Mouse (Mus musculus) heart, postnatal 0 days (tissue): ENCODE measurements around the gene Frzb. TPM values are rescaled to one million over a fixed set of nuclear protein-coding genes. Genes with fewer than 3 reads are reported as not detected.

Source experiments
- ATAC-seq: fragments of 200-750 bp; cut with Nextera tagmentation; 2 replicates; pipeline ENCODE4 v1.8.0; 2017; ENCODE audit warnings: low read depth, moderate number of reproducible peaks, moderate library complexity; ENCODE audit not compliant: insufficient read depth
- DNase-seq: peaks from one replicate; pipeline ENCODE4 v3.0.0-alpha.2; 2016; ENCODE audit warnings: low spot score
- H3K27ac ChIP-seq: fragments of 300-500 bp; sonication (generic); 2 replicates; pipeline ENCODE4 v1.5.1; 2014; ENCODE audit warnings: low read depth, mild to moderate bottlenecking
- H3K27me3 ChIP-seq: fragments of 300-500 bp; sonication (generic); 2 replicates; pipeline ENCODE4 v1.6.1; 2014; ENCODE audit warnings: low read length, mixed read lengths; ENCODE audit not compliant: control insufficient read depth, insufficient read depth
- H3K36me3 ChIP-seq: fragments of 300-500 bp; sonication (generic); replicated peaks from 2 replicates; pipeline ENCODE4 v1.6.1; 2014; ENCODE audit warnings: low read length, mixed read lengths; ENCODE audit not compliant: control insufficient read depth, insufficient read depth
- H3K4me1 ChIP-seq: fragments of 300-500 bp; sonication (generic); 2 replicates; pipeline ENCODE4 v1.6.1; 2014; ENCODE audit warnings: antibody characterized with exemption; ENCODE audit not compliant: control insufficient read depth, insufficient read depth
- H3K4me2 ChIP-seq: fragments of 300-500 bp; sonication (generic); 2 replicates; pipeline ENCODE4 v1.6.1; 2014; ENCODE audit warnings: low read depth, mild to moderate bottlenecking, low read length, moderate library complexity
- H3K4me3 ChIP-seq: fragments of 300-500 bp; sonication (generic); 2 replicates; pipeline ENCODE4 v1.5.1; 2014; ENCODE audit warnings: low read depth, low read length
- H3K9ac ChIP-seq: fragments of 300-500 bp; sonication (generic); replicated peaks from 2 replicates; pipeline ENCODE4 v1.6.1; 2014; ENCODE audit warnings: low read depth, low read length, mixed read lengths
- H3K9me3 ChIP-seq: fragments of 300-500 bp; sonication (generic); replicated peaks from 2 replicates; pipeline ENCODE4 v1.6.1; 2016; ENCODE audit warnings: low read length; ENCODE audit not compliant: control insufficient read depth
- CTCF ChIP-seq: IDR thresholded peaks from 2 replicates; pipeline ENCODE4 v1.5.1; 2016; ENCODE audit warnings: antibody characterized with exemption, control low read depth, low read depth
- EP300 ChIP-seq: IDR thresholded peaks from 2 replicates; pipeline ENCODE4 v1.6.1; 2016; ENCODE audit warnings: antibody characterized with exemption, low read depth
- WGBS: fragments of 180-500 bp; shearing (Covaris S2); extraction: QIAGEN DNeasy Blood & Tissue Kit; methylation state at CpG from one replicate; pipeline ENCODE4 v1.1.7; 2014; 5-methylcytosine and 5-hydroxymethylcytosine counted together
- polyA plus RNA-seq: library from polyadenylated mRNA; unstranded; fragments of >200 nt; fragmentation: Nextera tagmentation; extraction: Ambion mirVana; gene quantifications from 2 replicates; pipeline ENCODE4 v1.2.1, GENCODE M21; 2015
- total RNA-seq: library from RNA; depleted of rRNA; stranded (reverse); fragments of >200 nt; gene quantifications from 2 replicates; pipeline ENCODE4 v1.2.3, GENCODE M21; 2014; ENCODE audit warnings: low replicate concordance

Gene Frzb
- total and polyA plus RNA-seq, 2 experiments from 2014 or later, result 5.0 to 6.0 TPM

DNA sequence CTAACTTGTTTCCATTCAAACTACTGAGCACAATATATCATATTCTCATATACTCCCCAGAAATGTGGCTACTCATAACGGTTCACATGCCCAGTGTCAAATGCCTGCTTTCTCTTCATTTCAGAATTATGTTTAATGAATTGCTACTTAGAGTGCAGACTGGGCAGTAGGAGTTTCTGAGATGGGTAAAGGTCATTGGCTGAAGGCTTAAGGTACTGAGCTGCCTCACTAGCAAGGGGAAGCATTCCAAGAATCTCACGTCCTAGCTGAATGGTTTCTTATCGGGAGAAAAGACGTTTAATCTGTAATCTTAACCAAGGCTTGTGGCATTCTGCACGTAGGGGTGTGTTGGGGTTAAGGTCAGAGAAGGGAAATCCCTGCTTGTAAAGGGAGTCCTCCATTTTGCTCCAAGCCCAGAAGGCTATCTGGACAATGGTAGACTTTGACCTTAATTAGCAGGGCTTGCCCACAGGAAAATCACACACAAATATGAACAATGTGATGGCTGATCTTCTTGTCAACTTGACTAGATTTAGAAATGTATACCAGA lies 26.9 kb upstream of the Frzb start:
- Histone ChIP-seq H3K36me3 (no peaks in the 10 kb centered on the region), H3K4me3 (no peak overlapping the region), H3K27me3 (no peaks in the 10 kb centered on the region), H3K9me3 (no peaks in the 10 kb centered on the region), H3K4me2 (no peak overlapping the region), H3K27ac (no peak overlapping the region), H3K4me1 (no peaks in the 10 kb centered on the region), H3K9ac (no peak overlapping the region)
- ATAC-seq (no peak), DNase-seq (no peak)
- 29% methylated on average over 5 of the region's 5 CpGs for WGBS
- TF ChIP-seq EP300 (no peak), CTCF (no peak)

DNA sequence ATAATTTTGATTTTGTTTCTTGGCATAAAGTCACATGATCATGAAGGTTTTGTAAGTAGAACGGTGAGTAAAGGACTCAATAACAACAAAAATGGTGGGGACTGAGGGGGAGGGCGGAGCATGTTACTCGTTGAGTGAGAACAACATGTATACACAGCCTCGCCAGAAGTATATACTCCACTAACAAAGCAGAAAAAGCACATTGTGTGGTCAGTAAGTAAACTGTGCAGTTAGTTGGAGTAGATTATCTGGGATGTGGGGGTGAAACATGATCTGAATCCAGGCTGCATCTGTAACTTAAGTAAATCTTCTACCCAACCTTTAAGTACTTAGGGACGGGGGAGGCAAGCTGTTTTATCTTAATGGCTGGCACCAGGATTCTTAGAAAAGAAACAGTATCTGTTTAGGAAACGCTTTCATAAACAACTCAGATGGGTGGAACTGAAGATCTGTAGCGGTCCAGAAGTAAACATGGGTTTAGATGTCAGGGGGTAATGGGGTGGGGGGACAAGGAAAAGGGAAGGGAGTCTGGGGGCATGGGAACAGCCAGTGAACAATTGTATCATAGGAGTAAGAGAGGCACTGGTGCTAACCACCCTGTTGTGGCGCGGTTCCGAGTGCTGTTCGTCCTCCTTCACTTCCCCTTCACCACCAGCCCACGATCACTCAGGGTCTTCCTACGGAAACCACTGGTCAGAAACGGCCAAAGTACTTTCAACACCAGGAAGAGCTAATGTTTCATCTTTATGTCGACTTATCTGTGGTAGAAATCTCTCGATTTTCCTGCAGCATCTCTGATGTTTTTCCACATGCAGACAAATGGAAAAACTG lies 18.8 kb upstream of the Frzb start:
- no peaks in the 10 kb centered on the region for H3K4me1 ChIP-seq
- no peaks in the 10 kb centered on the region for H3K27me3 ChIP-seq
- no peak overlapping the region for H3K4me3 ChIP-seq
- no peak overlapping the region for H3K4me2 ChIP-seq
- no peaks in the 10 kb centered on the region for H3K36me3 ChIP-seq
- H3K27ac ChIP-seq, result no peak overlapping the region
- no peak overlapping the region for H3K9ac ChIP-seq
- H3K9me3 ChIP-seq, result no peaks in the 10 kb centered on the region
- ATAC-seq, result no peak
- WGBS, result 71% methylated on average over 16 of the region's 16 CpGs
- DNase-seq, result no peak
- no peak for TF ChIP-seq EP300
- no peak for TF ChIP-seq CTCF

DNA sequence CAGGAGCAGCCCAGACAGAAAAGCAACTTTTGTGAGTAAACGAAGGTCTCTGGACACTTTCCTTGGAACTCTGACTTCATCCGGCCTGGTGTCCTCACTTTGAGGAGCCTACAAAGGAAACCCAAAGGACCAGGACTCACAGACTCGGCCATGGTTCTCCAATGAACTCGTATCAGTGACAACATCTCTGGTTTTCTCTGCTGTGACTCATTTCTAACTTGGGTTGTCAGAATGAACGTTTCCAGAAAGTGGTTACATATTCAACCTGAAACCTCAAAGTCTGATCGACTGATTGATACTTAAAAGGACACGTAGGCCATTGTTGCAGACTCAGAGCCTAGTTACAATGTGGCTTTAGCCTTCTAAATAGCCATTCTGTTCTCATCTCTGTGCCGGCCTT lies 14.4 kb upstream of the Frzb start:
- Histone ChIP-seq H3K27ac (no peak overlapping the region), H3K27me3 (no peaks in the 10 kb centered on the region), H3K9me3 (no peaks in the 10 kb centered on the region), H3K4me2 (no peak overlapping the region), H3K4me3 (no peak overlapping the region), H3K9ac (no peak overlapping the region), H3K4me1 (no peaks in the 10 kb centered on the region), H3K36me3 (no peaks in the 10 kb centered on the region)
- ATAC-seq (no peak), DNase-seq (no peak)
- WGBS, result 76% methylated on average over 8 of the region's 8 CpGs
- TF ChIP-seq EP300, result no peak
- no peak for TF ChIP-seq CTCF

DNA sequence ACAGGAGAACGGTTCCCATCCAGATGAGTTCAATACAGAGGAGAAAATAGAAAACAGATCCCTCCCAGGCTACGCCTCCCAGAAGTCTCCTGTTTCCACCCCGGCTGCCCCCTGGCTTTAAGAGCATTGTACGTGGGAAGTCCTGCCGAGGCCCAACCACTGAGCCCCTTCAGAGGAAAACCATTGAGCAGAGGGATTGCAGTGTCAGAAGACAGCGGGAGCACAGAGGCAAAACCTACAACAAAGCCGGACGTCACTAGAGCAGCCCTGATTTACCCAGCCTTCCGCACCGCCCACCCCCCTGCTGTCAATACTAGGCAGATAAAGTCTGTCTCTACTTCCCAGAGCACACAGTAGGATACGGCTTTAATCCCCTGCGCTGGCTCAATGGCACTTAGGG lies 806 bp upstream of the Frzb start:
- 0 out of 2 replicates have a peak, but pooled peaks cover 4% of the 10 kb centered on the region for H3K9me3 ChIP-seq
- peak; percentile 29; the same call in 1 of the 2 replicates for ATAC-seq
- no peak for TF ChIP-seq EP300
- no peak for TF ChIP-seq CTCF
- H3K9ac ChIP-seq, result peak overlapping the region; percentile 52
- 0 out of 2 replicates have a peak overlapping the region, but pooled peaks have one; percentile 2 for H3K27ac ChIP-seq
- peak overlapping the region; percentile 70 for H3K4me3 ChIP-seq
- peaks cover 17% of the 10 kb centered on the region for H3K27me3 ChIP-seq
- H3K36me3 ChIP-seq, result no peaks in the 10 kb centered on the region
- DNase-seq, result peak; percentile 15
- under 1% methylated on average over 12 of the region's 12 CpGs for WGBS
- H3K4me2 ChIP-seq, result peak overlapping the region; percentile 99
- H3K4me1 ChIP-seq, result peaks cover 10% of the 10 kb centered on the region; the same call in 1 of the 2 replicates

DNA sequence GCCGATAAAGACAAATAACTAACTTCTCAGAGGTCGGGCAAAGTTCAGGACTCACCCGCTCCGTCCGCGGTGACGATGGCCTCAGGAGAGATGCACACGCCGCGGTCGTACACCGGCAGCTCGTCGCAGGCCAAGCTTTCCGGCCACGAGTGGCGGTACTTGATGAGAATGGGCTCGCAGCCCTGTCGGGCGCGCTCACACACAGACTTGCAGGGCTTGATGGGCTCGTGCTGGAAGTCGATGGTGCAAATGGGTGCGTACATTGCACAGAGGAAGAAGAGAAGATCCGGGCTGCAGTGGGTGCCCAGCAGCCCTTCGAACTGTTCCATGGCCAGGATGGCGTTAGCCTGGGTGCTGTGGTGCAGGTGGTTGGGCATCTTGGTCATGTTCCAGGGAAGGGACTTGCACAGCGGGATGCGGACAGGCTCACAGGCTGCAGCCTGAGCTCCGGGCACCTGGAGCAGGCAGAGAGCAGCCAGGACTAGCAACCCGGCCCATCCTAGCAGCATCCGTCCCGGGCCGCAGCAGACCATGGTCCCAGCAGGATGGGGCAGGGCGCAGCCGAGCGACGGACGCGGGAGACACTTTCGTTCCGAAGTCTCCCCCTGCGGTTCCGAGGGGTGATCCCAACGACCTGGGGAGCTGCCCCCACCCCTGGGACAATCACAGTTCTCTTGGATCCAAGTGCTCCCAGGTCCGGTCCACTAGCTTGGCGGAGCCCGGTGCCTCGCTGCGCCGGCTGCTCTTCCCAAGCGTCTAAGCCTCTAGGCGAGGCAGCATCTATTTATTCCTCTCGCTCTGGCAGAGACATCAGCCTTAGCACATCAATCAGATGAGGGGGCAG lies 895 bp downstream of the Frzb start:
- peak overlapping the region; percentile 52 for H3K9ac ChIP-seq
- H3K4me1 ChIP-seq, result peaks cover 10% of the 10 kb centered on the region; the same call in 1 of the 2 replicates
- WGBS, result 1% methylated on average over 54 of the region's 54 CpGs
- peaks cover 17% of the 10 kb centered on the region for H3K27me3 ChIP-seq
- H3K36me3 ChIP-seq, result no peaks in the 10 kb centered on the region
- TF ChIP-seq EP300 (no peak), CTCF (no peak)
- ATAC-seq (peak; percentile 51), DNase-seq (no peak)
- H3K4me2 ChIP-seq, result peak overlapping the region; percentile 99
- H3K4me3 ChIP-seq, result peak overlapping the region; percentile 70
- H3K9me3 ChIP-seq, result 0 out of 2 replicates have a peak, but pooled peaks cover 4% of the 10 kb centered on the region
- no peak overlapping the region for H3K27ac ChIP-seq
